Mouse (Mus musculus) ES-Bruce4 (cell line): ENCODE measurements around the gene Slc17a2. TPM values are rescaled to one million over a fixed set of nuclear protein-coding genes. Genes with fewer than 3 reads are reported as not detected.
A peak's percentile ranks its signal among the peaks of the same experiment; 100 is the strongest.

Experiments used
- H3K27ac ChIP-seq: 2 replicates; pipeline ENCODE4 v1.5.1; 2012; ENCODE audit warnings: low read length, inconsistent platforms; ENCODE audit not compliant: insufficient read depth
- H3K27me3 ChIP-seq: 2 replicates; pipeline ENCODE4 v1.6.1; 2012; ENCODE audit warnings: mild to moderate bottlenecking, low read length, inconsistent platforms; ENCODE audit not compliant: control insufficient read depth, poor library complexity, insufficient read depth, severe bottlenecking
- H3K36me3 ChIP-seq: 2 replicates; pipeline ENCODE4 v1.6.1; 2012; ENCODE audit warnings: inconsistent platforms, mild to moderate bottlenecking, low read length, moderate library complexity; ENCODE audit not compliant: control insufficient read depth, poor library complexity, insufficient read depth, severe bottlenecking
- H3K4me1 ChIP-seq: one replicate; pipeline ENCODE4 v1.8.1; 2011; ENCODE audit warnings: low read length; ENCODE audit not compliant: control insufficient read depth, insufficient read depth
- H3K4me3 ChIP-seq: 2 replicates; pipeline ENCODE4 v1.5.1; 2011; ENCODE audit warnings: low read depth, mild to moderate bottlenecking, low read length
- H3K9ac ChIP-seq: 2 replicates; pipeline ENCODE4 v1.6.1; 2012; ENCODE audit warnings: low read depth, mild to moderate bottlenecking, inconsistent platforms; ENCODE audit not compliant: poor library complexity, severe bottlenecking
- H3K9me3 ChIP-seq: replicated peaks from 2 replicates; pipeline ENCODE4 v1.6.1; 2012; ENCODE audit warnings: mild to moderate bottlenecking, low read length, inconsistent platforms; ENCODE audit not compliant: control insufficient read depth, poor library complexity, insufficient read depth, severe bottlenecking
- CTCF ChIP-seq: IDR thresholded peaks from one replicate; pipeline ENCODE4 v1.8.1; 2011; ENCODE audit warnings: low read depth, low read length
- EP300 ChIP-seq: IDR thresholded peaks from 2 replicates; pipeline ENCODE4 v1.6.1; 2011; ENCODE audit warnings: low read depth, low read length; ENCODE audit not compliant: insufficient read depth
- POLR2A ChIP-seq: IDR thresholded peaks from one replicate; pipeline ENCODE4 v1.8.1; 2011; ENCODE audit warnings: low read length; ENCODE audit not compliant: insufficient read depth
- polyA plus RNA-seq: library from polyadenylated mRNA; stranded (reverse); fragments of >200 nt; gene quantifications from 2 replicates; pipeline ENCODE4 v1.2.4, GENCODE M21; 2011; ENCODE audit warnings: low read depth; ENCODE audit not compliant: missing spikeins, insufficient read depth, insufficient read length

Gene Slc17a2
- polyA plus RNA-seq, 1 experiment = not detected

GRCm38 (mm10) chr13:23820179-23820940 lies 13.6 kb downstream of the Slc17a2 start:
- H3K27me3 ChIP-seq = no peaks in the 10 kb centered on the region

DNA sequence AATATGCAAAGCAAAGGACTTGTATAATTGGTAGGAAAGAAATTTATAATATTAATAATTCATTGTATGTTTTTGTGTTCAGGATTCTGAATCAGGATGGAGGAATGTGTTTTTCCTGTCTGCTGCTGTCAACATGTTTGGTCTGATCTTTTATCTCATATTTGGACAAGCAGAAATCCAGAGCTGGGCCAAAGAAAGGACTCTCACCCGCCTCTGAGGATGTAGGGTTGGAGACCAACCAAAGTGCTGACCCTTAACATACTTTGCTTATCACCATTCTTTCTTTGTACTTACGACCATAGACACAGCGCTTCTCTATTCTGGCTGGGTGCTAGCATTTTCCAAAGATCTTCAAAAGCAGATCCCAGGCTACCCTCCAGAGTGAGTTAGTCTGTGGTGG lies 15.4 kb downstream of the Slc17a2 start:
- Histone ChIP-seq H3K4me1 (no peaks in the 10 kb centered on the region), H3K9me3 (no peaks in the 10 kb centered on the region), H3K27ac (no peak overlapping the region), H3K36me3 (no peaks in the 10 kb centered on the region), H3K27me3 (no peaks in the 10 kb centered on the region), H3K9ac (no peak overlapping the region), H3K4me3 (no peak overlapping the region)
- no peak for TF ChIP-seq POLR2A

More at GRCm38 (mm10) chr13:23820179-23820940, 13.6 kb downstream of the Slc17a2 start:
- no peak overlapping the region for H3K9ac ChIP-seq
- no peaks in the 10 kb centered on the region for H3K36me3 ChIP-seq
- TF ChIP-seq CTCF (no peak), EP300 (no peak), POLR2A (no peak)
- H3K4me3 ChIP-seq = no peak overlapping the region
- no peaks in the 10 kb centered on the region for H3K4me1 ChIP-seq
- no peaks in the 10 kb centered on the region for H3K9me3 ChIP-seq
- no peak overlapping the region for H3K27ac ChIP-seq

GRCm38 (mm10) chr13:23826606-23827005 lies 19.8 kb downstream of the Slc17a2 start:
- Histone ChIP-seq H3K27ac (no peak overlapping the region), H3K4me3 (no peak overlapping the region), H3K9me3 (no peaks in the 10 kb centered on the region), H3K4me1 (no peaks in the 10 kb centered on the region), H3K27me3 (no peaks in the 10 kb centered on the region), H3K36me3 (no peaks in the 10 kb centered on the region), H3K9ac (no peak overlapping the region)
- TF ChIP-seq POLR2A = no peak
- no peak for TF ChIP-seq EP300
- TF ChIP-seq CTCF = no peak

- Histone ChIP-seq H3K4me1 (no peaks in the 10 kb centered on the region), H3K4me3 (no peak overlapping the region), H3K27me3 (no peaks in the 10 kb centered on the region), H3K9ac (no peak overlapping the region), H3K27ac (no peak overlapping the region), H3K9me3 (no peaks in the 10 kb centered on the region), H3K36me3 (no peaks in the 10 kb centered on the region)
- TF ChIP-seq CTCF (peak; percentile 56), EP300 (no peak), POLR2A (no peak)
These were observed 26.3 kb downstream of the Slc17a2 start for GRCm38 (mm10) chr13:23833053-23833452.

DNA sequence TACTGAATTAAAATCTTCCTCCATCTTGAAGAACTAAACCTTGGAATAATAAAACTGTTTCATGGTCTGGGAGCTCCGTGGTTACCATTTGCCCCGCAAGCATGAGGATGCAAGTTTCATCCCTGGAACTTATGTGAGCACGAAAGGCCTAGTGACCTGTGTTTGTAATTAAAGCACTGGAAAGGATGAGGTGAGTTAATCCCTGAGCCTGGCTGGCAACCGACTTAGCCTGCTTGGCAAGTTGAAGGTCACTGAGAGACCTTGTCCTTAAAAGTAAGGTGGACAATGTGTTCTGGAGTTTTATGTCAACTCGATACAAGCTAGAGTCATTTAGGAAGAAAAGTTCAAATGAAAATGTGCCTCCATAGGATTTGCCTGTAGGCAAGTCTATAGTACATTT lies 28.0 kb downstream of the Slc17a2 start:
- TF ChIP-seq EP300 = no peak
- no peak for TF ChIP-seq CTCF
- no peak for TF ChIP-seq POLR2A
- Histone ChIP-seq H3K36me3 (no peaks in the 10 kb centered on the region), H3K4me1 (no peaks in the 10 kb centered on the region), H3K9me3 (no peaks in the 10 kb centered on the region), H3K4me3 (no peak overlapping the region), H3K27ac (no peak overlapping the region), H3K27me3 (no peaks in the 10 kb centered on the region), H3K9ac (no peak overlapping the region)

- Histone ChIP-seq H3K27ac (no peak overlapping the region), H3K4me3 (no peak overlapping the region), H3K36me3 (no peaks in the 10 kb centered on the region), H3K9me3 (no peaks in the 10 kb centered on the region), H3K9ac (no peak overlapping the region), H3K27me3 (no peaks in the 10 kb centered on the region), H3K4me1 (no peaks in the 10 kb centered on the region)
- TF ChIP-seq EP300 = no peak
- TF ChIP-seq POLR2A = no peak
- TF ChIP-seq CTCF = no peak
These were observed 29.8 kb downstream of the Slc17a2 start for GRCm38 (mm10) chr13:23836630-23837029.
